Mouse (Mus musculus): ENCODE results near the gene Sertm1.

Gene Sertm1

GRCm38 (mm10) chr3:54915643-54916071, at the start of gene Sertm1:
Gene Sertm1 (minus strand): TSS chr3:54915887.
- DNase-seq (ENCODE audit: low spot score in 2 of 2), result no peak

- no peak for DNase-seq (ENCODE audit: low spot score in 2 of 2)
These were observed 49.3 kb upstream of the Sertm1 start for GRCm38 (mm10) chr3:54964948-54965506.

DNA sequence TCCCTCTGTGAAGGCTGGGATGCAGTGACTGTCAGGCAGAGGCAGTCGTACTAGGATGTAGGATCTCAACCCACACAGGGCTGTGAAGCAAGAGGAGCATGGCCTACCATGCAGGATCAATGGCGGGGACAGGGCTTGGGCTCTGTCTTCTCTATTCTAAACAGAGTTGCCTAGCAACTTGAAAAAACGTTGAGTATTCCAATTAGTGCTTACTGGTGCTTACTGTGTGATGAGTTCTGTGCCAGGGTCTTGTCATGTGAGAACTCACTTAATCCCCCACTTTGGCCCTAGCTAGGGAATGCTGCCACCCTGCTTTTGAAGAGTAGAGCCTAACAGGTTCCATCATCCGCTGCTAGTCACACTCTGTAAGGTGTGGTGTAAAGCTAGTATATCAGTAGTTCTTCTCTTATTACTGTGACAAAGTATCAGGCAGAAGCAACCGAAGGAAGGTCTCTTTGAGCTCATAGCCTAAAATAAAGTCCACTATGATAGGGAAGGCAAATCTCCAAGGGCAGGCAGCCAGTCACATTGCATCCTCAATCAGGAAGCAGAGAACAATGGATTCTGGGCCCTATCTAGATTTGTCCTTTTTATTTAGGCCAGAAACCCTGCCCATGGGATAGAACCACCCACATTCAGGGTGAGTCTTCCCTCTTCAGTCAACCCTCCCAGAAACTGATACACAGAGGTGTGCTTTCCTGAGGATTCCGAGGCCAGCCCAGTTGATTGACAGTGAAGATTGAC, 27.6 kb upstream of the Sertm1 start:
- no peak for DNase-seq (ENCODE audit: low spot score in 2 of 2)

- DNase-seq (ENCODE audit: low spot score in 2 of 2), result no peak
These were observed 18.8 kb upstream of the Sertm1 start for GRCm38 (mm10) chr3:54934535-54934934.

GRCm38 (mm10) chr3:54932599-54932998, 16.9 kb upstream of the Sertm1 start:
- DNase-seq (ENCODE audit: low spot score in 2 of 2), result no peak

DNA sequence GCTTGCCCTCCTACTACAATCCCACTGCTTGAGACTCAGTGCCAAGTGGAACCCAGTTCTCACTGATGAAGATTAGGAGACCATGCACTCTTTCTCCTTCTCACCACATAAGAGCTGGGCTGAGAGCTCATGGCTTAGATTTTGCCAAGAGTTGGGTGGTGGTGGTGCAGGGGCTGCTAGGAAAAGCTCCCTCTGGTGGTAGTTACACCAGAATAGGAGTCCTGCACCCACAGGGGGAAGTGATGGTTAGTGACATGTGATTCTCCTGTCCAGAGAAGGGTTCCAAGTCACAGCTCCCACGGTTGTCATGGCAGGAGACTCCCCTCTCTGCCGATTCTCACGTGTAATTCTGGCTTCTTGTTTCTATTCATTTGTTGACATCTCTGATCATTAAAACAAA, 4.7 kb upstream of the Sertm1 start:
- no peak for DNase-seq (ENCODE audit: low spot score in 2 of 2)

GRCm38 (mm10) chr3:54914845-54915642, 643 bp downstream of the Sertm1 start:
- DNase-seq (ENCODE audit: low spot score in 2 of 2), result no peak

- DNase-seq (ENCODE audit: low spot score in 2 of 2), result no peak
These were observed 6.8 kb downstream of the Sertm1 start for GRCm38 (mm10) chr3:54908878-54909277.

- DNase-seq (ENCODE audit: low spot score in 2 of 2), result no peak
These were observed 17.7 kb downstream of the Sertm1 start for GRCm38 (mm10) chr3:54897974-54898373.

- no peak for DNase-seq (ENCODE audit: low spot score in 2 of 2)
These were observed 20.8 kb downstream of the Sertm1 start for GRCm38 (mm10) chr3:54894891-54895290.

DNA sequence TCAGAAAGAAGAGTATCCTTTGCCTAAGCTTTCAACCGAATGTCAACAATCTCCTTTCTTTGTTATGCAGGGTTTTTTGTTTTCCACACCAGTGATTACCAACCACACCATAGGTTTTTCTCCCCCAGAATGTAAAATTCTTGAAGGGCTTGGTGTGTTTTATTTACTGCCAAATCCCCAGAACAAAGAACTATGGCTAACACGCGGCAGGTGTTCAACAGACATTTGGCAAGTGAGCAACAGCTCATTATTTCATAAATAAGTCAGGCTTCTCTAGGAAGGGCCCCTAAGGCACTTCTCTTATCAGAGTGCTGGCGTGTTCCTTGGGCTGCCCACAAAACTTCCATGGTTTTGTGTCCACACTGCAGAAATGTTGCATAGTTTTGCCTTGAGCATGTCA, 23.5 kb downstream of the Sertm1 start:
- DNase-seq (ENCODE audit: low spot score in 2 of 2), result no peak

GRCm38 (mm10) chr3:54886501-54886900, 29.2 kb downstream of the Sertm1 start:
- DNase-seq (ENCODE audit: low spot score in 2 of 2), result no peak
